Mouse (Mus musculus) bone marrow, adult 2 months (tissue): ENCODE data around the gene Tfap2a. TPM values are rescaled to one million over a fixed set of nuclear protein-coding genes. Genes with fewer than 3 reads are reported as not detected.

Source experiments
- H3K27ac ChIP-seq: fragments of 200-500 bp; 2 replicates; pipeline ENCODE4 v1.5.1; 2012; ENCODE audit warnings: low read depth, mild to moderate bottlenecking, control low read depth, inconsistent platforms, low read length; ENCODE audit not compliant: control insufficient read depth, poor library complexity, insufficient read depth
- H3K4me1 ChIP-seq: fragments of 200-500 bp; 2 replicates; pipeline ENCODE4 v1.6.1; 2011; ENCODE audit warnings: low read length; ENCODE audit not compliant: control insufficient read depth, insufficient read depth
- H3K4me3 ChIP-seq: fragments of 200-500 bp; replicated peaks from 2 replicates; pipeline ENCODE3; 2011; ENCODE audit warnings: mild to moderate bottlenecking, low read depth, low read length, control low read depth; ENCODE audit not compliant: control insufficient read depth
- CTCF ChIP-seq: fragments of 200-500 bp; IDR thresholded peaks from 2 replicates; pipeline ENCODE4 v1.5.1; 2011; ENCODE audit warnings: low read length, control low read depth; ENCODE audit not compliant: control insufficient read depth, insufficient read depth
- POLR2A ChIP-seq: fragments of 200-500 bp; IDR thresholded peaks from 2 replicates; pipeline ENCODE4 v1.6.1; 2011; ENCODE audit warnings: low read depth, mild to moderate bottlenecking, control low read depth, low read length, borderline replicate concordance; ENCODE audit not compliant: control insufficient read depth
- WGBS: fragments of 180-500 bp; shearing (Covaris S2); methylation state at CpG from one replicate; pipeline ENCODE4 v1.1.7; 2018; 5-methylcytosine and 5-hydroxymethylcytosine counted together
- polyA plus RNA-seq: library from polyadenylated mRNA; stranded (reverse); fragments of >200 nt; gene quantifications from 2 replicates; pipeline ENCODE4 v1.2.4, GENCODE M21; 2011; ENCODE audit warnings: low replicate concordance; ENCODE audit not compliant: missing spikeins, insufficient read depth, insufficient read length

The Tfap2a gene
- polyA plus RNA-seq, 1 experiment, result 8.3 TPM

DNA sequence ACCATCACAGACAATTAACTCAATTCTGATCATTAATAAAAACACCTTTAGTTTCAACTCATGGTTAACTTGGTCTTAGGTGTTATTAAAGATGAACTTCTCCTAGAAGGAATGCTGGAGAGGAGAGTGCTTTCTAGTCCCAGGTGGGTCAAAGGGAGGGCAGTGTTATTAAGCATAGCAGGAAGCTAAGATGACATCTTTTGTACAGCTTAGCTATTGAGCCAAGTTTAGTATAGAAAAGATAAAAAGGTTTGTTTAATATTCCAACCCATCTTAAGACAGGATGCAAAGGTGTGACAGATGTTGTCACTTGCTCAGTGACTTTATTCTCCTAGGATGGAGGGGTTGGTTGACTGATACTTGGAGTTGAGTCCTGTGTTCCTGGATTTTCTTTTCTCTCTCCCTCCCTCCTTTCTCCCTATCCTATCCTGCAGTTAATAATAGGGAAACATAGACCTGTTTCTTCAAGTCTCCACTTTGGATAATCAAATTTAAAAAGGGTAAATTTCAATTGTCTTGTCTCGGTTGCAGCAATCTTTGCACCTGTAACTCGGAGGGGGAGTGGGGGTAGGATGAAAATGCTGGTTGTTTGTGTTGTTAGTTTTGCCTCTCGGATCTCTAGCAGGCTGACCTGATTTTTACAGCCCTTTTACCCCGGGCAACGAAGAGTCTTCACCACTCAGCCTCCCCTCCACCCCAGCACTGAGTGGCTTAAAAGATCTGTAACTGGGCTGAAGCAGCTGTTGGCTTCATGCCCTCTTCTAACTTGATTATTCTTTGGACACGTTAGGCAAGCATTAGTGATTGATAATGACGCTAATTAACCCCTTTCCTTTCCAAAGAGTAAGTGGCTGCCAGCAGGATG is 26.3 kb downstream of the Tfap2a start:
- no peak overlapping the region for H3K4me3 ChIP-seq
- H3K27ac ChIP-seq, result no peak overlapping the region
- TF ChIP-seq POLR2A (no peak), CTCF (no peak)
- H3K4me1 ChIP-seq, result no peaks in the 10 kb centered on the region
- WGBS, result 2% methylated on average over 7 of the region's 7 CpGs

DNA sequence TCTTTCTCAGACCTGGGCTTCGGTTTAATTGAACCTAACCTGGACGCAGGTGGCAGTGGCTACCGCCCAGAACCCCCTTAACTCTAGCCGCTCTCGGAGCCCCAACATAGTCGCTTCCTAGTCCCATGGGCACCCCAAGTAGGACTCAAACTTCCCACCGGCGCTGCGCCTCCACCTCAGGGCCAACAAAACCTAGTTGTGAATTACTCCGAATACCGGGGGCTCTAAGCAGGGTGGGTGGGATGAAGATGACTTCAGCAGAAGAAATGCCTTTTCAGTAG is 28.2 kb downstream of the Tfap2a start:
- H3K4me1 ChIP-seq, result no peaks in the 10 kb centered on the region
- no peak overlapping the region for H3K27ac ChIP-seq
- 10% methylated on average over 11 of the region's 11 CpGs for WGBS
- H3K4me3 ChIP-seq, result no peak overlapping the region
- no peak for TF ChIP-seq CTCF
- TF ChIP-seq POLR2A, result no peak

DNA sequence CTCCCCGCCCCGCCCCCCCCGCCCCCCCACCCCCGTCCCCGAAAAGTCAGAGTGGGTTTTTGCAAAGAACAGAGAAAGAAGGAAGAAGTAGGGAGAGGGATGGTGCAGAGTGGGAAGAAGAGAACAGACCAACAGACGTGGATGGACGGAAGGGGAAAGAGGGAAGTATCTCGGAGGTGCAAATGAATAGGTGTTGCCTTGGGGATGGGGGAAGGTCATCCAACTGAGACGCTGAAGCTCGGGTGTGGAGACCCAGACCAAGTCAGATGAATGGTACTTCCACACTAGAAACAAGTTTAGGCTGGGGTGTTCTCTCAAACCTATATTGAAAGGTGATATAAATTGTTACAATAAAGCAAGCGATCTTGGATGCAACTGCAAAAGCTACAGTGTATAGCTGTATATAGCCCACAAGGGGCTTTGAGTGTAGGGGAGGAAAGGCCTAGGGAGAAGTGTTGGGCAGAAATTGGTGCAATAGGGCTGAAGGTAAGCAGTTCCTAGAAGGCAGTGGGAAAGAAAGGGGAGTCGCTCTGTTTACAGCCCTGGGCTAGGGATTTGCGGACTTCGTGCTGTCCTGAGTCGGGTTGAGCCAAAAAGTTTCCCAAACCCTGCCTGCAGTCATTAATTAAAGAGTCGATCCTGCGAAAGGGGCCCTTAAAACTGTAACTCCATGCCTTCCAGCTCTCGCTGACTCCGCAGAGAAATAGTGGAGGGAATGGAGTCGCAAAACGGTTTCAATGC is 28.7 kb downstream of the Tfap2a start:
- 5% methylated on average over 21 of the region's 21 CpGs for WGBS
- H3K4me3 ChIP-seq, result no peak overlapping the region
- H3K27ac ChIP-seq, result no peak overlapping the region
- no peaks in the 10 kb centered on the region for H3K4me1 ChIP-seq
- TF ChIP-seq CTCF, result no peak
- no peak for TF ChIP-seq POLR2A

DNA sequence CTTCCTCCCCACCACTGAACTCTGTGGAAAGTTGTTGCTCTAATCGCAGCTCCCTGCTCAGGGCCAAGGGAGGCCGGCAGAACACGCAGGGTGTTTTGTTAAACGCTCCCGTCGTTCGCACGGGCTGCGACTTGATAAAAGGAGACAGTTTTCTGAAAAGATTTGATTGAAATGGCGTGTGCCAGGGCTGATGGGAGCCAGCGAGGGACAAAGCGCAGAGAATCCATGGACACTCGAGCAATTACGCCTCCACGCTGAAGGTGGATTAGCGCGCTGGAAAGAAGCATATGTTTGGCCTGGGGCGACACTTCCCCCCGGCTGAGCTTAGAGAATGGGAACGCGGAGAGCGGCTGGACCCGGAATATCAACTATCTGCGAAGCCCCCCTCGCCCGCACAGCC is 29.3 kb downstream of the Tfap2a start:
- no peak overlapping the region for H3K27ac ChIP-seq
- no peaks in the 10 kb centered on the region for H3K4me1 ChIP-seq
- H3K4me3 ChIP-seq, result no peak overlapping the region
- WGBS, result 4% methylated on average over 26 of the region's 26 CpGs
- no peak for TF ChIP-seq POLR2A
- no peak for TF ChIP-seq CTCF

DNA sequence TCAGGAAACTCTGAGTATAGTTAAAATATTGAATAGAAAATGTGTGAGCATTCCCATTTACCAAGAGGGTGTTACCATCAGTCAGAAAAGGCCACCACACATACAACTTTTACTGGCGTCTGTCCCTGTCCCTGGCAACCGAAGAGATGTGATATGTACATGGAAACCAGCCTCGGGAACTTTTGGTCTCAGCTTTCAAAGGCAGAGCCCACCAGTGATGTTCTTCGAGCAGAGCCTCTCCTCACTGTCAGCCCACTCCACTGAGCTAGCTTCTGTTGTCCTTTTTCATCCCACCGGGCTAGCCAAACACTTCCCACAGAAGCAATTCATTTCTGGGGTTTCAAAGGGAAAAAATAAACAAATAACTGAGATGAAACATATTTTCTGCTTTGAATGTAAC is 29.9 kb downstream of the Tfap2a start:
- H3K4me1 ChIP-seq, result no peaks in the 10 kb centered on the region
- WGBS, result 3% methylated on average over 5 of the region's 5 CpGs
- no peak overlapping the region for H3K4me3 ChIP-seq
- no peak for TF ChIP-seq CTCF
- TF ChIP-seq POLR2A, result no peak
- H3K27ac ChIP-seq, result no peak overlapping the region

DNA sequence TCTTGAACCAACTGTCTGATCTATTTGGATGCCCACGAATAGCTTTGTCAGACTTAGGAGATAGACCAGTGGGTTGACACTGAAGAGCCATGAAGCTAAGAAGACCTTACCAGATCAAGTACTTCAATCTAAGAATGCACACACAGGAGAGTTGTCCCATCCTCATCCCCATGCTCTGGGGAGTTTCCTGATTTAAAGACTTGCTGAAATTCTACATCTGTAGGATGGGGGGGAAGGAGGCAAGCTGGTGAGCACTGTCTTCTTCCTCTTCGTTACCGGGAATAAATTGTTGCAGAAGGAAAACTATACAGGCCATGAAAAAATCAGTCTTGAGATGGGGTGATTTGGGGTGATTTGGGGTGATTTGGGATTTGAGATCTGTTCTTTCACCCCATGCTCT is 30.5 kb downstream of the Tfap2a start:
- H3K4me3 ChIP-seq, result no peak overlapping the region
- TF ChIP-seq POLR2A, result no peak
- TF ChIP-seq CTCF, result no peak
- 7% methylated on average over 3 of the region's 3 CpGs for WGBS
- no peak overlapping the region for H3K27ac ChIP-seq
- no peaks in the 10 kb centered on the region for H3K4me1 ChIP-seq

DNA sequence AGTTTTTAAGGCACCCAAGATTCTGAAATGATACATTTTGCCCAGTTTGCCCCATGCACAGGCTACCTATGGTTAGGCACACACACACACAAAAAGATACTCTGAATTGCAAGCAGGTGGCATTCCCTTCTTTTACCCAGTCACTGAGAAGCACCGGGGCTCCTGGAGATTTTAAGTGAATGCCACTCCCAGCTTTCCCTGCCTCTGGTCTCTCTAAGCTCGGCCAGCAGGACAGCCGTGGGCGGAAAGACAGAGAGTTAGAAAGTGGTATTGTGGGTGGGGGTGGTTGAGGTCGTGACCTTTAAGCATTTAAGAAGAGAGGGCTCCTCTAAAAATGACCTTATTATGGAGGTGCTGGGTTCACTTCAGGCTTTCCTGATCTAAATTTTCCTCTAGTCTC is 31.6 kb downstream of the Tfap2a start:
- TF ChIP-seq CTCF (no peak), POLR2A (no peak)
- H3K27ac ChIP-seq, result no peak overlapping the region
- WGBS, result 14% methylated on average over 5 of the region's 5 CpGs

DNA sequence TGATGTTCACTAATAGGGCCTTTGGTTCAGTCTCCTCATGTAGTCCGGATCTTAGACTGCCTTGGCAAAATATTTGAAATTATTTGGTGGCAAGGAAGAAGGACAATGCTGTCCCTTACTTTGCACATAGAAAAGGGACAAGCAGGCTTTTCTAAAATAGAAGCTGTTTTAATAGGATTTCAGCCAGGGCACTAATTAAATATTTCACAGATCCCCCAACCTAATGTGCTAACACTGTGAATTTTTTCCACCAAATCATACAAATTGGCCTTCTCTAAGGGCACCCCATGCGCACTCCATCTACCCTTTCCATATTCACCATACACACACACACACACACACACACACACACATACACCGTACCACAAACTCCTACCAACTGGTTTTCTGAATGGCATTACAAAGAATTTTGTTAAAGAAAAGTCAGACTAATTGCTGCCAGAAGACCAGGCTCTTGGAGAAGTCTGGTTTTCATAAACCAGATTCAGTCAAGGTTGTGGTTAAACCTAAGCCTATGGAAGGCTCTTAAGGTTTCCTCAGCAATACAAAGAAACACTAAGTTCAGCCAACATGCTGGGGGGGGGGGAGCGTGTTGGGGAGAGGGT is 32.3 kb downstream of the Tfap2a start:
- WGBS, result 11% methylated on average over 4 of the region's 4 CpGs
- H3K4me1 ChIP-seq, result no peaks in the 10 kb centered on the region

More for the DNA sequence above, 31.6 kb downstream of the Tfap2a start:
- Histone ChIP-seq H3K4me3 (no peak overlapping the region), H3K4me1 (no peaks in the 10 kb centered on the region)

More for the DNA sequence above, 32.3 kb downstream of the Tfap2a start:
- Histone ChIP-seq H3K27ac (no peak overlapping the region), H3K4me3 (no peak overlapping the region)
- TF ChIP-seq CTCF (no peak), POLR2A (no peak)
